Mouse (Mus musculus) intestine, embryonic 14.5 days (tissue): ENCODE data around the gene Palld. TPM values are rescaled to one million over a fixed set of nuclear protein-coding genes. Genes with fewer than 3 reads are reported as not detected.

Experiments
- ATAC-seq: fragments of 200-750 bp; cut with Nextera tagmentation; replicated peaks from 2 replicates; pipeline ENCODE4 v1.8.0; 2017; ENCODE audit warnings: low read depth, moderate number of reproducible peaks, moderate TSS enrichment, moderate library complexity; ENCODE audit not compliant: low FRiP score, low TSS enrichment
- DNase-seq: peaks from one replicate; pipeline ENCODE4 v3.0.0-alpha.2; 2018; ENCODE audit warnings: low spot score
- H3K27ac ChIP-seq: fragments of 300-500 bp; sonication (generic); 2 replicates; pipeline ENCODE4 v1.5.1; 2014; ENCODE audit warnings: low read depth, mild to moderate bottlenecking, control low read depth
- H3K27me3 ChIP-seq: fragments of 300-500 bp; sonication (generic); replicated peaks from 2 replicates; pipeline ENCODE4 v1.6.1; 2014; ENCODE audit warnings: low read length, control low read depth; ENCODE audit not compliant: control insufficient read depth, insufficient read depth
- H3K36me3 ChIP-seq: fragments of 300-500 bp; sonication (generic); 2 replicates; pipeline ENCODE4 v1.6.1; 2014; ENCODE audit warnings: low read length, control low read depth; ENCODE audit not compliant: control insufficient read depth, insufficient read depth
- H3K4me1 ChIP-seq: fragments of 300-500 bp; sonication (generic); replicated peaks from 2 replicates; pipeline ENCODE4 v1.6.1; 2014; ENCODE audit warnings: low read length, control low read depth, mixed read lengths; ENCODE audit not compliant: control insufficient read depth, insufficient read depth
- H3K4me2 ChIP-seq: fragments of 300-500 bp; sonication (generic); 2 replicates; pipeline ENCODE4 v1.6.1; 2014; ENCODE audit warnings: low read length
- H3K4me3 ChIP-seq: fragments of 300-500 bp; sonication (generic); 2 replicates; pipeline ENCODE4 v1.5.1; 2014; ENCODE audit warnings: low read depth, low read length, control low read depth, mixed read lengths
- H3K9ac ChIP-seq: fragments of 300-500 bp; sonication (generic); 2 replicates; pipeline ENCODE4 v1.6.1; 2014; ENCODE audit warnings: mild to moderate bottlenecking, low read length
- H3K9me3 ChIP-seq: fragments of 300-500 bp; sonication (generic); 2 replicates; pipeline ENCODE4 v1.6.1; 2016; ENCODE audit warnings: low read length, control low read depth; ENCODE audit not compliant: control insufficient read depth
- WGBS: fragments of 180-500 bp; shearing (Covaris S2); extraction: QIAGEN DNeasy Blood & Tissue Kit; methylation state at CpG from one replicate; pipeline ENCODE4 v1.1.7; 2014; 5-methylcytosine and 5-hydroxymethylcytosine counted together
- polyA plus RNA-seq: library from polyadenylated mRNA; unstranded; fragments of >200 nt; fragmentation: Nextera tagmentation; extraction: Ambion mirVana; gene quantifications from 2 replicates; pipeline ENCODE4 v1.2.1, GENCODE M21; 2014

Palld gene
- polyA plus RNA-seq, 1 experiment from 2014 or later = 66.4 TPM

DNA sequence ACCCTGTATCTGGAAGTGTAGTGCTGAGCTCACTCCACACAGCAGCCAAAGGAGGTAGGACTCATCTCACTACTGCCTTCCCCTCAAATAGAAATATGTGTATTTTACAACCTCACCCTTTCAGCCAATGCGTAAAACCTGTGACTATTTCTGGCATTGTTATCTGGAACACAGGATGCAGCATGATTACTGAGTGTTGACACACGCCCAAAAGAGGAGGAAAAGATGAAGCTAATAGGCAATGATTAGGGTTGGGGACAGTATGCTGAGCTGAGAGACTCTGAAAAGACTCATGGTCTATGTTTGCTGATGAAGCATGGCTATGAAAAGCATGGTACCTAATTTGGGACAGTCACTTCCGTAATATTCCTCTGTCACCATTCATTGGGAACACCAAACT is 124.3 kb downstream of the Palld start:
- no peak for DNase-seq
- Histone ChIP-seq H3K9me3 (no peaks in the 10 kb centered on the region), H3K4me1 (no peaks in the 10 kb centered on the region; the same call in 1 of the 2 replicates), H3K9ac (no peak overlapping the region), H3K36me3 (no peaks in the 10 kb centered on the region), H3K27me3 (no peaks in the 10 kb centered on the region), H3K4me2 (no peak overlapping the region), H3K27ac (no peak overlapping the region), H3K4me3 (no peak overlapping the region)
- ATAC-seq = no peak
- WGBS = 83% methylated on average over 3 of the region's 3 CpGs

DNA sequence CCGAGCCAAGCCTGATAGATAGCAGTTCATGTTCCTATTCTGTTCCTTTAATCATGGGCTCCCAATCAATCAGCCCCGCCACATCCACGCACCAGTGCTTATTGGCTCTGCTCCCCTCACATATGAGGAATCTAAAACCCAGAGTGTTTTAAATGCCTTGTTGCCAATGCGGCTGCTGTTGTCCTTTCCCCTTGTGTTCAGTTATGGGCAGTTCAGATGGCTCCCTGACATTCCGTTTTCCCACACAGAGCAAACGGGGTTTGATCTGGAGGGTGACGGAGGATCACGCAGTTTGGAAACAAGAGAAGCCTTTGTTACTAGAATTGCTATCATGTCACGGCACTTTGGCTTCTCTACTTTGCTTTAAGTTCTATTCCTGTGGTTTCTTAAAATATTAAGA is 125.9 kb downstream of the Palld start:
- no peak overlapping the region for H3K9ac ChIP-seq
- H3K4me1 ChIP-seq = no peaks in the 10 kb centered on the region; the same call in 1 of the 2 replicates
- H3K36me3 ChIP-seq = no peaks in the 10 kb centered on the region
- 61% methylated on average over 9 of the region's 9 CpGs for WGBS
- H3K9me3 ChIP-seq = no peaks in the 10 kb centered on the region
- H3K4me3 ChIP-seq = no peak overlapping the region
- H3K27me3 ChIP-seq = no peaks in the 10 kb centered on the region
- H3K4me2 ChIP-seq = no peak overlapping the region
- no peak for ATAC-seq
- no peak overlapping the region for H3K27ac ChIP-seq
- DNase-seq = no peak

DNA sequence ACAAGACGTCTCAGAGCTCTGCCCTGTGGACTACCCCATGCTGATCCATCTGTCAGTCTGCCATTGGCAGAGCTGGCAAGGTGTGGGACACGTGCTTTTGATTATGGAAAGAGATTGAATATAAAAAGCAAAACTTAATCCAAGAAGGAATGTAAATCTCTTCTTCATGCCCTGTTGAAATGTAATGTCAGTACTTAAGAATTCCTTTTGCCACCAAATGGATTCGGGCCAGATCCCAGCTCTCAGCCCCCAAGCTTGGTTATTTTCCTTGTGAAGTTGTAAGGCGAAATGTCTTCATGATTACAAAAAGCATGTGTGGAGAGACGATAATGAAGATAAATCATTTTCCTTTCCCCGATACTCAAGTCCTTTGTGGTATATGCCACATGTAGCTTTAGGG is 126.6 kb downstream of the Palld start:
- no peak for ATAC-seq
- no peak for DNase-seq

DNA sequence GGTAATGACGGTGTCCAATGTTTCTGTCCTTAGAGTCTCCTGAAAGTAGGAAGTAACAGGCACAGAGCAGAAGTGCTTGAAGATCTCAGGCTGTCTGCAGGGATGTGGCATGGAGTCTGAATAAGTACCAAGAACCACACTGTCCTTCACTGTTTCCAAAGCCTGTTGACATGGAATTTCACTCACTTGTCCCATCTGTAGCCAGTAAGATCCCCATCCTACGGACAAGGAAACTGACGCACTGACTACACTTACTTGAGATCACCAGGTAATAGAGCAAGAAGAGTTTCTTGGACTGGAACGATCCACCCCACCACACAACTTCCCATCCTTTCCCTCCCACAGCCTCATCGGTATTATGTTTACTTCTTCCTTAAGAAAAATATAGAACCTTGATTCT is 128.3 kb downstream of the Palld start:
- ATAC-seq = no peak
- WGBS = 84% methylated on average over 5 of the region's 5 CpGs

More for the DNA sequence above, 126.6 kb downstream of the Palld start:
- 56% methylated on average over 6 of the region's 6 CpGs for WGBS
- H3K4me2 ChIP-seq = no peak overlapping the region
- no peak overlapping the region for H3K27ac ChIP-seq
- no peak overlapping the region for H3K9ac ChIP-seq
- H3K27me3 ChIP-seq = no peaks in the 10 kb centered on the region
- H3K4me3 ChIP-seq = no peak overlapping the region
- H3K9me3 ChIP-seq = no peaks in the 10 kb centered on the region
- no peaks in the 10 kb centered on the region for H3K36me3 ChIP-seq
- no peaks in the 10 kb centered on the region; the same call in 1 of the 2 replicates for H3K4me1 ChIP-seq

DNA sequence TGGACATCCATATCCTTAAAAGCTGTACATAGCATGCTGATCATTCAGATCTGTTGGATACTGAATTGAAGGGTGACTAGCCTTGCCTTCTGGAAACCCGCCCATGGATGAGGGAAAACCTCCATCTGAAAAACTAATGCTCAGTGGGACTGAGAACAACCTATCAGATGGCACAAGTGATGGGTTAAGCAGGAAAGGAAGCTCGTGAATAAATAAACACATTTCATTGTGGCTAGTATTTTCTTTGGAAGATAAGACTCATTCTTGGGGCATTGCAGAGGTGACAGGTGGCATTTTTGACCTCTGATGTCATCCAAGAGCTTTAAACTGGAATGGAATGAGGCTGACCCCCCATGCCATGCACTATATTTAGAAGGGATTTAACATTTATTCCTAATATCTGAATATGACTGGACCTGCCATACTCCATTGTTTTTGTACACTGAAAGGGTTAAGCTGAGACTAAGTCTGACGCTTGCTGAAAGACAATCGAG is 128.8 kb downstream of the Palld start:
- DNase-seq = no peak
- H3K27me3 ChIP-seq = no peaks in the 10 kb centered on the region
- no peak overlapping the region for H3K9ac ChIP-seq
- H3K36me3 ChIP-seq = no peaks in the 10 kb centered on the region
- no peaks in the 10 kb centered on the region; the same call in 1 of the 2 replicates for H3K4me1 ChIP-seq
- no peak overlapping the region for H3K4me2 ChIP-seq
- no peak overlapping the region for H3K4me3 ChIP-seq
- WGBS = 51% methylated on average over 4 of the region's 4 CpGs
- no peak for ATAC-seq
- no peak overlapping the region for H3K27ac ChIP-seq
- no peaks in the 10 kb centered on the region for H3K9me3 ChIP-seq

More for the DNA sequence above, 128.3 kb downstream of the Palld start:
- Histone ChIP-seq H3K9me3 (no peaks in the 10 kb centered on the region), H3K9ac (no peak overlapping the region), H3K4me2 (no peak overlapping the region), H3K4me3 (no peak overlapping the region), H3K27me3 (no peaks in the 10 kb centered on the region), H3K4me1 (no peaks in the 10 kb centered on the region; the same call in 1 of the 2 replicates), H3K36me3 (no peaks in the 10 kb centered on the region), H3K27ac (no peak overlapping the region)
- no peak for DNase-seq

DNA sequence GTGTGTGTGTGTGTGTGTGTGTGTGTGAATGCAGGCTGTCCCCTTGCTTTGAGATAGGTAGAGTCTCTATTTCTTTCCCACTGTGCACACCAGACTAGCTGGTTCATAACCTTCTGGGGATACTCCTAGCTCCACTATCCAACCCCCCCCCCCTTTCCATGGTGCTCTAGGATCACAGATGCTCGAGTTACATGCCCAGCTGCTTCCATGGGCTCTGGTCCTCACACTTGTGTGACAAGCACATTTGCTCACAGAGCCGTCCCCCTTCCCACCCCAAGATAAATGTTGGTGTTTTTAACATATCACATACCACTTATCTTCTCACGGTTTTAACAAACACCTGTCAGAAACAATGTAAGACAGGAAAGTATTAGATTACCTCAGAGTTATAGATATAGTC is 131.2 kb downstream of the Palld start:
- ATAC-seq (no peak), DNase-seq (no peak)
- H3K9ac ChIP-seq = no peak overlapping the region
- no peaks in the 10 kb centered on the region for H3K36me3 ChIP-seq
- H3K4me2 ChIP-seq = no peak overlapping the region
- H3K4me3 ChIP-seq = no peak overlapping the region
- no peaks in the 10 kb centered on the region; the same call in 1 of the 2 replicates for H3K4me1 ChIP-seq
- no peaks in the 10 kb centered on the region for H3K27me3 ChIP-seq
- H3K27ac ChIP-seq = no peak overlapping the region
- 49% methylated on average over 3 of the region's 3 CpGs for WGBS
- no peaks in the 10 kb centered on the region for H3K9me3 ChIP-seq

DNA sequence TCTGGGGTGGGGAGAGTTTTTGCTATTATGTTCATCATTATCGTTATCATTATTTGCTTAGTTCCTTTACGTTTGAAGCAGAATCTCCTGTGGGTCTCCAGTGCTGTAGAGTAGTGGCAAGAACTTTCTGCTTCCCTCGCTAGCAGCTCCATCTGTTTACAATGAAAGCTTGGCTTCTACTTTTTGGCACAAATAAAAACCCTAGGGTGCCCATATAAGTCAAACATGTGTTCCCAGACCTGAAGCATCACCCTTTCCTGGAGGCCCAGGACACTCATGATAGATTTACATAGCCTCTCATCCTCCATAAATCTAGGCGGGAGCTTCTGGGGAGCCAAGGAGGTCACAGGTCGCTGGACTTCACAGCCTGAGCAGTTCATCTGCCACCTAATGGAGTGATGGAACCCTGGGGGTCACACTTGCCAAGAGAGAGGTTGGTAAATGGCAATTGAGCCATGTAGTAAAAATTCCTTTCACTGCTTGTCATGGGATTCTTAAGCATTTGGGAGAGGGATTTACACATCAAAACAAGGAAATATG is 133.1 kb downstream of the Palld start:
- H3K27me3 ChIP-seq = no peaks in the 10 kb centered on the region
- H3K4me2 ChIP-seq = no peak overlapping the region
- no peak for DNase-seq
- H3K36me3 ChIP-seq = no peaks in the 10 kb centered on the region
- H3K4me1 ChIP-seq = no peaks in the 10 kb centered on the region
- H3K27ac ChIP-seq = no peak overlapping the region
- WGBS = 50% methylated on average over 5 of the region's 5 CpGs
- ATAC-seq = no peak
- H3K4me3 ChIP-seq = no peak overlapping the region
- no peak overlapping the region for H3K9ac ChIP-seq
- H3K9me3 ChIP-seq = no peaks in the 10 kb centered on the region

DNA sequence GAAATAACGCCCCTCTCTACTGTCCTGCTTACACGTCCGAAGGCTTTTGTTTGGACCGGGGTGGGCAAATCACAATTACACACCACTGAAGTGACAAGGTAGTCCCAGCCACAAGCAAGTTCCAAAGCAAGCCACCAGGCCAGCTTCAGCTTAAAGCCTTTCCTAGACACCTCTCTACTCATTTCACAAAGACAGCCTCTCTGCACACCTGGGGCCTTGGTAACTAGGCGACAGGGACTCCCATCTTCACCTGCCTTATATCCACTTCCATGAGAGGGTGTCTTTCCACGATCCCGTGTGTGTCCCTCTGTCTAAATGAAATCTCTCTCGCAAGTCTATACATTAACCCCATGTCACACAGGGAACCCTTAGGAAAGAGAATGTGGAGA is 142.3 kb downstream of the Palld start:
- peaks cover 16% of the 10 kb centered on the region; the same call in 1 of the 2 replicates for H3K4me1 ChIP-seq
- H3K27me3 ChIP-seq = 0 out of 2 replicates have a peak, but pooled peaks cover 3% of the 10 kb centered on the region
- H3K4me2 ChIP-seq = peak overlapping the region; percentile 65
- H3K9me3 ChIP-seq = no peaks in the 10 kb centered on the region
- peak overlapping the region; percentile 68 for H3K9ac ChIP-seq
- peak overlapping the region; percentile 50 for H3K4me3 ChIP-seq
- peak; percentile 38 for ATAC-seq
- DNase-seq = peak; percentile 67
- 14% methylated on average over 8 of the region's 8 CpGs for WGBS
- H3K36me3 ChIP-seq = no peaks in the 10 kb centered on the region
- H3K27ac ChIP-seq = no peak overlapping the region
